Mouse (Mus musculus): ENCODE results near the gene Gm20388.

- TF ChIP-seq CTCF (IDR thresholded peaks at IDR 0.05; ENCODE audit: borderline replicate concordance, extremely low read depth, insufficient read depth, insufficient read length) (peak; percentile 47; the same call in 1 of the 2 replicates), POLR2A (IDR thresholded peaks at IDR 0.05; ENCODE audit: borderline replicate concordance, extremely low read depth, insufficient read depth, insufficient read length, poor library complexity, severe bottlenecking) (no peak)
Observed at GRCm38 (mm10) chr8:120807719-120808118, 897.1 kb downstream of the Gm20388 start.

Data from brain, embryonic 14.5 days (tissue).